In the genomic region with DNA sequence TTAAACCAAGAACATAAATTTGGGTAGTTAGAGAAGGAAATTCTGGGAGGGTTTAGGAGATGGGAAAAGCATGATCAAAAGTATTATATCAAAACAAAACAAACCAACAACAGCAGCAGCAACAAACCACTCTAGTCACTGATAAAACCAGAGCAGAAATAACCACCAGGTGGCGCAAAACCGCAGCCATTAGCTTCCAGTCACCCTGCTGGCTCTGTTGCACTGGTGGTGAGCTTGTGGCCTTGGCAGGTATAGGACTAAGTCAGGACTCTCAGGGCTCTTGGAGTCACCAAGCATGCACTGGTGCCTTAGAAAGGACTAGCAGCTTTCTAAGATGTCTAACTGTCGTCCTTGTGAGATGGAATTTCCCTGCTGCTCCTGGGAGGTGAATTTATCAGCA, we compare ENCODE assay signal across 7 mouse cellular contexts.
DNase-seq lines count a peak whose midpoint lies in the region; ATAC-seq and TF ChIP-seq lines count a peak whose summit lies in the region.

No protein-coding gene starts in this region.

- peak; percentile 55 for DNase-seq in A20 (ENCODE audit: low read depth, low spot score)
- peak; percentile 44 for DNase-seq in c-Kit-positive CD71-positive TER-119-positive erythroid progenitor cells, embryonic 14.5 days (ENCODE audit: low spot score)
- DNase-seq in kidney, postnatal 10 days: peak; percentile 81
- DNase-seq in lung, embryonic 14.5 days: peak; percentile 86
- peak; percentile 91 for DNase-seq in retina, embryonic 14.5 days (ENCODE audit: low spot score)

- peak; percentile 72 for ATAC-seq in forebrain, embryonic 15.5 days (replicated peaks)
- ATAC-seq in lung, embryonic 14.5 days (ENCODE audit: insufficient read depth): 0 out of 2 replicates have a peak, but pooled peaks have one; percentile 28

- no peak overlapping the region for H3K4me2 ChIP-seq in forebrain, embryonic 15.5 days (replicated peaks)
- H3K4me2 ChIP-seq in lung, embryonic 14.5 days: no peak overlapping the region

- H3K27ac ChIP-seq in forebrain, embryonic 15.5 days (replicated peaks): no peak overlapping the region
- H3K27ac ChIP-seq in lung, embryonic 14.5 days (ENCODE audit: low read depth): no peak overlapping the region

- no peaks in the 10 kb centered on the region for H3K27me3 ChIP-seq in E14TG2a.4 (ENCODE audit: insufficient read depth, low read length)
- no peaks in the 10 kb centered on the region for H3K27me3 ChIP-seq in forebrain, embryonic 15.5 days
- H3K27me3 ChIP-seq in lung, embryonic 14.5 days (ENCODE audit: insufficient read depth, low read length): no peaks in the 10 kb centered on the region

- H3K9ac ChIP-seq in forebrain, embryonic 15.5 days (replicated peaks): no peak overlapping the region
- no peak overlapping the region for H3K9ac ChIP-seq in lung, embryonic 14.5 days

- peaks cover 13% of the 10 kb centered on the region for H3K36me3 ChIP-seq in E14TG2a.4 (ENCODE audit: insufficient read depth, low read length)
- no peaks in the 10 kb centered on the region for H3K36me3 ChIP-seq in forebrain, embryonic 15.5 days
- H3K36me3 ChIP-seq in lung, embryonic 14.5 days (ENCODE audit: insufficient read depth): no peaks in the 10 kb centered on the region

- no peaks in the 10 kb centered on the region for H3K4me1 ChIP-seq in E14TG2a.4 (replicated peaks; ENCODE audit: low read depth, low read length)
- H3K4me1 ChIP-seq in forebrain, embryonic 15.5 days: no peaks in the 10 kb centered on the region
- H3K4me1 ChIP-seq in lung, embryonic 14.5 days (ENCODE audit: insufficient read depth): no peaks in the 10 kb centered on the region

- peak; percentile 61 for TF ChIP-seq CTCF in E14TG2a.4 (conservative IDR thresholded peaks at IDR 0.05; ENCODE audit: low read length)
- TF ChIP-seq CTCF in lung, embryonic 14.5 days (IDR thresholded peaks at IDR 0.05; ENCODE audit: low read depth): peak; percentile 84

- 8% methylated on average over 3 of the region's 3 CpGs for WGBS in forebrain, embryonic 15.5 days
- WGBS in lung, embryonic 14.5 days: 21% methylated on average over 3 of the region's 3 CpGs

- H3K4me3 ChIP-seq in E14TG2a.4 (replicated peaks; ENCODE audit: low read length): no peak overlapping the region
- H3K4me3 ChIP-seq in forebrain, embryonic 15.5 days: no peak overlapping the region
- H3K4me3 ChIP-seq in lung, embryonic 14.5 days (ENCODE audit: low read depth, low read length): no peak overlapping the region

- H3K9me3 ChIP-seq in E14TG2a.4 (ENCODE audit: low read length): peaks cover 9% of the 10 kb centered on the region
- H3K9me3 ChIP-seq in forebrain, embryonic 15.5 days: no peaks in the 10 kb centered on the region
- no peaks in the 10 kb centered on the region for H3K9me3 ChIP-seq in lung, embryonic 14.5 days (ENCODE audit: low read depth, low read length)
